Mouse (Mus musculus): ENCODE results near the gene Tshz2.

DNA sequence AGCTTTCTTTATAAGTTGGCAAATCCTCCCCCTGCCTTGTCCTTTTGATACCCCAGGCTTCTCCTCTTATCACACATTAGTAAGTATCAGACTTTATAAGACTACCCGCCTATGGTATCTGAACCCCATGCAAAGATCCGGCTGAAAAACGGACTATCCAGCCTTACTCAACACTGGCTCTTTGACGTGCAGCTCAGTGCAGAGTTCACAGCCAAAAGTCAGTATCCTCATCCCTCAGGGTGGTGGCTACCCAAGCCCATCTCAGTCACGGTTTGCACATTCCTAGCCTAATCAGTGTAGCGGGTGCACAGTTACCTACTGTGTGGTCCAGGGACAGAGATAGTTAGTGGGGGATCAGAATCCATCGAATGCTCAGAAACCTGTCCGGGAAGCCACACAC lies 130.9 kb downstream of the Tshz2 start:
- TF ChIP-seq USF1 (IDR thresholded peaks at IDR 0.05; ENCODE audit: low read depth) (no peak), CTCF (IDR thresholded peaks at IDR 0.05; ENCODE audit: control insufficient read depth, insufficient read depth, insufficient read length) (no peak), MYOG (IDR thresholded peaks at IDR 0.05; ENCODE audit: control insufficient read depth, extremely low read depth, insufficient read length) (no peak), CEBPB (IDR thresholded peaks at IDR 0.05; ENCODE audit: low read depth) (no peak), MAX (IDR thresholded peaks at IDR 0.05) (no peak), MYOD1 (IDR thresholded peaks at IDR 0.05; ENCODE audit: control insufficient read depth, insufficient read length, low read depth) (no peak), FOSL1 (IDR thresholded peaks at IDR 0.05; ENCODE audit: insufficient read depth, low read length, poor library complexity, severe bottlenecking) (no peak)
